Mouse (Mus musculus): ENCODE measurements at regions not wholly inside any gene's neighbourhood (a gene's known extent, or its start where the extent isn't known, plus 50 kb on each side); places are given as distances from the start of the nearest gene placed in this dataset.

DNA sequence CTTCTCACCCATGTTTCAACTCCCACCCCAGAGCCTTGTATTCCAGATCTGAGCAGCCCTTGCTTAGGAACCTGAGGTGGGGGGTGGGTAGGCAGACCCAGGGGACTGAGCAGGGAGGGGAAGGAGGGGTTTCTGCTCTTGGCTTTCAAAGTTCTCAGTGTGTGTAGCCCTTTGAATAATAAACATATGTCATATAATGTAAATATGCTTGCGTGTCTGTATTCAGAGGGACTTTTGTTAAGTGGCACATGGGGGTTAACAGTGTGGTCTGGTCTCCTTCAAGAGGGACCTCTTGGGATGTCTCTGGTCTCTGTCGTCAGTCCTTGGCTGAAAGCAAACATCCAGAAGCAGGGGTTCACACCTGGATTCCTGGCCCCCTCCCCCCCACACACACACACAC is 149.1 kb upstream of the Rtl1 start:
- TF ChIP-seq CTCF (IDR thresholded peaks at IDR 0.05; ENCODE audit: control insufficient read depth, insufficient read depth, insufficient replicate concordance, low read depth, low read length) (no peak), POLR2A (IDR thresholded peaks at IDR 0.05; ENCODE audit: control insufficient read depth, low read depth, low read length) (no peak)
